Mouse (Mus musculus) kidney, postnatal 25 days (tissue): ENCODE data around the gene Tbx2.

Experiments
- DNase-seq, 2 experiments: peaks; one replicate each; pipeline ENCODE4 v3.0.0; 2021; ENCODE audit warnings: mixed read lengths in 2 of 2

Tbx2 gene

GRCm38 (mm10) chr11:85888451-85888961, 56.2 kb downstream of the Tbx2 start:
- no peak for DNase-seq

GRCm38 (mm10) chr11:85889056-85889729, 56.8 kb downstream of the Tbx2 start:
- no peak for DNase-seq

- DNase-seq, result peak in 1 of 2 experiments; percentile 7
These were observed 57.6 kb downstream of the Tbx2 start for GRCm38 (mm10) chr11:85889730-85890562.

- no peak for DNase-seq
These were observed 58.2 kb downstream of the Tbx2 start for GRCm38 (mm10) chr11:85890563-85890845.

- DNase-seq, result no peak
These were observed 58.8 kb downstream of the Tbx2 start for GRCm38 (mm10) chr11:85891010-85891691.
